Mouse (Mus musculus) duodenum, adult 2 months (tissue): ENCODE measurements around the gene Rbfox3. TPM values are rescaled to one million over a fixed set of nuclear protein-coding genes. Genes with fewer than 3 reads are reported as not detected.

ENCODE experiments used
- polyA plus RNA-seq: library from polyadenylated mRNA; depleted of rRNA; stranded (reverse); fragments of >200 nt; gene quantifications from 2 replicates; pipeline ENCODE4 v1.2.3, GENCODE M21; 2012; ENCODE audit warnings: low replicate concordance; rRNA removed

The Rbfox3 gene
- 0.11 and 0.12 TPM in 2 replicates for polyA plus RNA-seq

DNA sequence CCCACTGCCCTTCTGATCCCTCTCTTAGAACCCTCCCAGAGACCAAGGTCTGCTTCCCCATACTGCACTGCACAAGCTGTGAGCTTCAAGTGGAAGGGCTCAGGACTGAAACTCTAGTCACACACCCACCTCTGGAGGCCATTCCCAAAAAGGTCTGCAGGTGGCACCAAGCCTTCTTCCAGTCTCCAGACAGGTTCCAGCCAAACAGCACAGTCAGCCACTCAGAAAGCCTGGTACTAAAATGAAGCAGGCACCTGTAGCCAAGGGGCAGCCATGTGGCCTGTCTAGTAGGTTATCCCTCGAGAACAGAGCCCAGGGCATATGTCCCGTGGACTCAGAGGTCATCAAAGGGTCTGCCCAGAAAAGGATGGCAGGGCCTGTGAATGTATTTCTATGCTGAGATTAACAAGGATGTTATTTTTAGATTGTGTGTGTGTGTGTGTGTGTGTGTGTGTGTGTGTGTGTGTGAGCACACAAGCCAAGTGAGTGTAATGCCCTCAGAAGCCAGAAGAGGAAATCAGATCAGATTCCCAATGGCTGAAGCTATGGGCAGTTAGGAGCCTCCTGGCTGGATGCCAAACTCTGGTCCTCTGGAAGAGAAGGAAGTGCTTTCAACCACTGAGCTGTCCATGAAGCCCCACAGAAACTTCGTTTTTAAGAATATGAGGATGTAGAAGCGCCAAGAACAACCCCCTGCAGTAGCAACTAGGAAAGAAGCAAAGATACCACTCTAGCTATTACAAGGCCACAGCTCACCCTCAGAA is at the start of gene Rbfox3:
Gene Rbfox3, minus strand, starts transcription at position 291 of the 764 bp plus-strand sequence.

DNA sequence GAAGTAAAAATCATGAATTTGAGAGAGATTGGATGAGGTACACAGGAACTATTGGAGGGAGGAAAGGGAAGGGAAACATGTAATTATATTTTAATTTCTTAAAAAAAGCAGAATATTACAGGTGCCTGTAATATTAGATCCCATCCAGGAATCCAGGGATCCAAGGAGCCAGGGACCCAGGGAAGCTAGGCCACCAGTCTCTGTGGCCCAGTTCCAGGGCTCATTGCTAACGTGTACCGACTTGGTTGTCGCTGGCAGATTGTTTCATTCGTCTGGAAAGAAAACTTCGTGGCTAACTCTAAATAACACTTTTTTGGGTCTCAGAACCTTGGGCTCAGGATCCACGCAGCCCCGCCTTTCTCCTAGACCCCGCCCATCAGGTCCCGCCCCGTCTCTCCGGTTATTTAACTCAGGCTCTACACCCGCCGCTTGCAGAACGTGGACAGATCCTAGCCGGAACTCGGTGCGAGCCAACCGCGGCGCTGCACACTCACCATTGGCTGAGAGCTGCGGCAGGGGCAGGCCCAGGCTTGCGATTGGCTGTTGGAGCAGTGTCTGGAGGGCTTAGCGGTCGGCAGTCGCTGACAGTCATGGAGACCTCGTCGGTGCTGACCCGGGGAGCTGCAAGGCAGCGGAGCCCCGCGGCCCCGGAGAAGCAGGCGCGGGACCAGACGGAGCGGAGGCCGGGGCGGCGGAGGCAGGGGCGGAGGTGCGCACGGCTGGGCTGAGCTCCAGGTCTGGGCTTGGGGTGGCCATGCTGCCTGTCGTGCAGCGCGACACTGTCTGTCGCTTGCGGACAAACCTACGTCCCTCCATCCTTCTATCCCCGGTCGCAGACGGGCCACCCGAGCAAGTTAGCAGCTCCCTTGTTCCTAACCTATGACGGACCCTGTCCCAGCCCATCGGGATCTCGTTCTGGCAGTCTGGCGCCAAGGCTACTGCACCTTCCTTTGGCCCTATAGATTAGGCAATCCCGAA is 434.7 kb downstream of the Rbfox3 start, which contains the start of gene Engase:
Gene Engase, plus strand, starts transcription at position 434 of the 978 bp plus-strand sequence.

Other genes starting within 250 kb of the Rbfox3 start
- gene Enpp7, start 76.6 kb upstream of the Rbfox3 start, polyA plus RNA-seq = 4.8 and 1,366 TPM in 2 replicates
- gene Cbx2, start 111.4 kb upstream of the Rbfox3 start, polyA plus RNA-seq = 2.0 and 3.3 TPM in 2 replicates
- gene Cbx8, start 129.4 kb upstream of the Rbfox3 start, polyA plus RNA-seq = 3.4 and 8.1 TPM in 2 replicates
- 8.4 and 9.1 TPM in 2 replicates for gene Cbx4, start 174.6 kb upstream of the Rbfox3 start, polyA plus RNA-seq